Mouse (Mus musculus) heart, adult 2 months (tissue): ENCODE results near the gene Tmed6.

Source experiments
- CTCF ChIP-seq: fragments of 200-600 bp; IDR thresholded peaks from 2 replicates; pipeline ENCODE4 v1.8.1; 2022; ENCODE audit warnings: antibody characterized with exemption, mild to moderate bottlenecking, moderate library complexity
- EP300 ChIP-seq: fragments of 200-500 bp; IDR thresholded peaks from 2 replicates; pipeline ENCODE4 v1.6.1; 2011; ENCODE audit warnings: low read depth, low read length, control low read depth; ENCODE audit not compliant: insufficient read depth
- POLR2A ChIP-seq: fragments of 200-500 bp; IDR thresholded peaks from 2 replicates; pipeline ENCODE4 v1.6.1; 2011; ENCODE audit warnings: mild to moderate bottlenecking, low read depth, low read length, control low read depth; ENCODE audit not compliant: insufficient read depth

DNA sequence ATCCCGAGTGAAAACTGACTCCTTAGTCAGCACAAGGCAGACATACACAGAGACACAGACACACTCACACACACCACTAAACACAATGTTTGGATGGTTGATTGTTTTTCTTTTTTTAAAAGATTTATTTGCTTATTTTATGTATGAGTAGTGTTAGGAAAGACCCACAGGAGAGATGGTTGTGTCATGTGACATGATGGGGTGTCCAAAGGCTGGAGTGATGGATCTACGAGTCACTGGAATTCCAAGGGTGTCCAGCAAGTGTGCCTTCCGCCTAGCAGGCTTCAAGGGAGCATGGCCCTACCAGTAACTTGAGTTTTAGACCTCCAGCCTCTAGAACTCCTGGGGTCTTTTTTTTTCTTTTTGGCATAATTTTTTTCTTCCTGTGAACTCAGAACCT lies 36.1 kb downstream of the Tmed6 start:
- no peak for TF ChIP-seq EP300
- no peak for TF ChIP-seq POLR2A
- no peak for TF ChIP-seq CTCF
